Mouse (Mus musculus) liver (tissue): Measurements from ENCODE around the gene Glrx5.

Source experiments
- DNase-seq: peaks from one replicate; pipeline ENCODE4 v3.0.0-alpha.2; 2020; ENCODE audit warnings: mixed read lengths

Gene Glrx5

GRCm38 (mm10) chr12:105032832-105033775, 616 bp downstream of the Glrx5 start:
- DNase-seq, result peak; percentile 53

- peak; percentile 90 for DNase-seq
Observed at GRCm38 (mm10) chr12:105034130-105034769, 1.8 kb downstream of the Glrx5 start.

GRCm38 (mm10) chr12:105038211-105038610, 5.7 kb downstream of the Glrx5 start:
- DNase-seq, result peak; percentile 44

GRCm38 (mm10) chr12:105038918-105039317, 6.4 kb downstream of the Glrx5 start:
- peak; percentile 92 for DNase-seq

GRCm38 (mm10) chr12:105039578-105040289, 7.2 kb downstream of the Glrx5 start:
- peak; percentile 72 for DNase-seq

- DNase-seq, result peak; percentile 46
Observed at GRCm38 (mm10) chr12:105040950-105041349, 8.5 kb downstream of the Glrx5 start.

GRCm38 (mm10) chr12:105043081-105043480, 10.6 kb downstream of the Glrx5 start:
- no peak for DNase-seq

GRCm38 (mm10) chr12:105044775-105045174, 12.3 kb downstream of the Glrx5 start:
- DNase-seq, result no peak

GRCm38 (mm10) chr12:105048301-105048863, 15.9 kb downstream of the Glrx5 start:
- DNase-seq, result no peak

GRCm38 (mm10) chr12:105049813-105050212, 17.3 kb downstream of the Glrx5 start:
- DNase-seq, result no peak

GRCm38 (mm10) chr12:105050898-105051297, 18.4 kb downstream of the Glrx5 start:
- DNase-seq, result peak; percentile 72

GRCm38 (mm10) chr12:105054041-105054440, 21.6 kb downstream of the Glrx5 start:
- DNase-seq, result no peak

- no peak for DNase-seq
Observed at GRCm38 (mm10) chr12:105055308-105055707, 22.8 kb downstream of the Glrx5 start.

GRCm38 (mm10) chr12:105060006-105060405, 27.5 kb downstream of the Glrx5 start:
- no peak for DNase-seq

- peak; percentile 42 for DNase-seq
Observed at GRCm38 (mm10) chr12:105063201-105064134, 31.0 kb downstream of the Glrx5 start.

- DNase-seq, result no peak
Observed at GRCm38 (mm10) chr12:105064168-105064567, 31.7 kb downstream of the Glrx5 start.

GRCm38 (mm10) chr12:105065119-105065518, 32.6 kb downstream of the Glrx5 start:
- no peak for DNase-seq

GRCm38 (mm10) chr12:105066523-105066922, 34.0 kb downstream of the Glrx5 start:
- no peak for DNase-seq

- no peak for DNase-seq
Observed at GRCm38 (mm10) chr12:105068911-105069310, 36.4 kb downstream of the Glrx5 start.

GRCm38 (mm10) chr12:105073708-105074107, 41.2 kb downstream of the Glrx5 start:
- DNase-seq, result no peak

- no peak for DNase-seq
Observed at GRCm38 (mm10) chr12:105075496-105075895, 43.0 kb downstream of the Glrx5 start.

- DNase-seq, result no peak
Observed at GRCm38 (mm10) chr12:105076511-105076910, 44.0 kb downstream of the Glrx5 start.
